Mouse (Mus musculus) embryonic facial prominence, embryonic 15.5 days (tissue): ENCODE measurements around the gene Zfp719. TPM values are rescaled to one million over a fixed set of nuclear protein-coding genes. Genes with fewer than 3 reads are reported as not detected.
A peak's percentile ranks its signal among the peaks of the same experiment; 100 is the strongest.

Experiments
- ATAC-seq: fragments of 200-750 bp; cut with Nextera tagmentation; 2 replicates; pipeline ENCODE4 v1.8.0; 2017; ENCODE audit warnings: low read depth, moderate TSS enrichment; ENCODE audit not compliant: insufficient number of reproducible peaks, low FRiP score, low TSS enrichment
- H3K27ac ChIP-seq: fragments of 300-500 bp; sonication (generic); replicated peaks from 2 replicates; pipeline ENCODE4 v1.5.1; 2015; ENCODE audit warnings: mild to moderate bottlenecking, inconsistent platforms
- H3K27me3 ChIP-seq: fragments of 300-500 bp; sonication (generic); 2 replicates; pipeline ENCODE4 v1.6.1; 2015; ENCODE audit warnings: inconsistent platforms
- H3K36me3 ChIP-seq: fragments of 300-500 bp; sonication (generic); 2 replicates; pipeline ENCODE4 v1.6.1; 2015; ENCODE audit warnings: mild to moderate bottlenecking, inconsistent platforms
- H3K4me1 ChIP-seq: fragments of 300-500 bp; sonication (generic); 2 replicates; pipeline ENCODE4 v1.6.1; 2015; ENCODE audit warnings: inconsistent platforms
- H3K4me2 ChIP-seq: fragments of 300-500 bp; sonication (generic); replicated peaks from 2 replicates; pipeline ENCODE4 v1.6.1; 2015; ENCODE audit warnings: mild to moderate bottlenecking, inconsistent platforms
- H3K4me3 ChIP-seq: fragments of 300-500 bp; sonication (generic); replicated peaks from 2 replicates; pipeline ENCODE4 v1.5.1; 2015; ENCODE audit warnings: mild to moderate bottlenecking, inconsistent platforms
- H3K9ac ChIP-seq: fragments of 300-500 bp; sonication (generic); 2 replicates; pipeline ENCODE4 v1.6.1; 2015; ENCODE audit warnings: inconsistent platforms
- H3K9me3 ChIP-seq: fragments of 300-500 bp; sonication (generic); replicated peaks from 2 replicates; pipeline ENCODE4 v1.6.1; 2016; ENCODE audit warnings: inconsistent platforms
- WGBS: fragments of 180-500 bp; shearing (Covaris S2); methylation state at CpG from one replicate; pipeline ENCODE4 v1.1.7; 2015; 5-methylcytosine and 5-hydroxymethylcytosine counted together
- polyA plus RNA-seq: library from polyadenylated mRNA; unstranded; fragments of >200 nt; fragmentation: Nextera tagmentation; extraction: Ambion mirVana; gene quantifications from 2 replicates; pipeline ENCODE4 v1.2.1, GENCODE M21; 2015

Zfp719 gene
- 13.6 and 13.7 TPM in 2 replicates for polyA plus RNA-seq

- Histone ChIP-seq H3K9me3 (no peaks in the 10 kb centered on the region), H3K4me1 (peaks cover 19% of the 10 kb centered on the region), H3K27ac (peak within 1 kb of the TSS; percentile 91), H3K4me3 (peak within 1 kb of the TSS; percentile 75), H3K27me3 (no peaks in the 10 kb centered on the region), H3K9ac (peak within 1 kb of the TSS; percentile 75), H3K36me3 (peaks cover 13% of the 10 kb centered on the region), H3K4me2 (peak within 1 kb of the TSS; percentile 76)
- peak; percentile 96 for ATAC-seq
- under 1% methylated on average over 37 of the region's 37 CpGs for WGBS
These were observed at the start of gene Zfp719 for GRCm38 (mm10) chr7:43579440-43580171. Gene Zfp719 (plus strand): TSS chr7:43579610.

- Histone ChIP-seq H3K27ac (no peak overlapping the region), H3K27me3 (no peaks in the 10 kb centered on the region), H3K36me3 (no peaks in the 10 kb centered on the region), H3K4me3 (no peak overlapping the region), H3K4me2 (no peak overlapping the region), H3K4me1 (no peaks in the 10 kb centered on the region), H3K9me3 (no peaks in the 10 kb centered on the region), H3K9ac (no peak overlapping the region)
- no peak for ATAC-seq
- 65% methylated on average over 8 of the region's 8 CpGs for WGBS
These were observed 49.1 kb upstream of the Zfp719 start for GRCm38 (mm10) chr7:43530216-43530785.

GRCm38 (mm10) chr7:43532936-43533505, 46.4 kb upstream of the Zfp719 start:
- Histone ChIP-seq H3K27ac (no peak overlapping the region), H3K27me3 (no peaks in the 10 kb centered on the region), H3K4me1 (no peaks in the 10 kb centered on the region), H3K4me3 (no peak overlapping the region), H3K9me3 (no peaks in the 10 kb centered on the region), H3K36me3 (no peaks in the 10 kb centered on the region), H3K4me2 (no peak overlapping the region), H3K9ac (no peak overlapping the region)
- ATAC-seq, result no peak
- 79% methylated on average over 9 of the region's 9 CpGs for WGBS

GRCm38 (mm10) chr7:43538524-43538923, 40.9 kb upstream of the Zfp719 start:
- H3K36me3 ChIP-seq, result no peaks in the 10 kb centered on the region
- H3K9me3 ChIP-seq, result no peaks in the 10 kb centered on the region
- H3K4me3 ChIP-seq, result no peak overlapping the region
- H3K4me2 ChIP-seq, result no peak overlapping the region
- no peak for ATAC-seq
- H3K27me3 ChIP-seq, result no peaks in the 10 kb centered on the region
- no peaks in the 10 kb centered on the region for H3K4me1 ChIP-seq
- no peak overlapping the region for H3K27ac ChIP-seq
- no peak overlapping the region for H3K9ac ChIP-seq
- 68% methylated on average over 4 of the region's 4 CpGs for WGBS

GRCm38 (mm10) chr7:43544225-43544977, 35.0 kb upstream of the Zfp719 start, which contains the start of gene Cd33:
Gene Cd33 (minus strand): TSS chr7:43544428.
- no peak within 1 kb of the TSS for H3K27ac ChIP-seq

GRCm38 (mm10) chr7:43545656-43546545, 33.5 kb upstream of the Zfp719 start:
- H3K4me2 ChIP-seq, result no peak overlapping the region
- no peak overlapping the region for H3K9ac ChIP-seq
- no peaks in the 10 kb centered on the region for H3K4me1 ChIP-seq
- H3K4me3 ChIP-seq, result no peak overlapping the region
- ATAC-seq, result no peak
- no peak overlapping the region for H3K27ac ChIP-seq
- no peaks in the 10 kb centered on the region for H3K36me3 ChIP-seq
- WGBS, result 53% methylated on average over 7 of the region's 7 CpGs
- no peaks in the 10 kb centered on the region for H3K27me3 ChIP-seq
- no peaks in the 10 kb centered on the region for H3K9me3 ChIP-seq

More at GRCm38 (mm10) chr7:43544225-43544977, 35.0 kb upstream of the Zfp719 start, which contains the start of gene Cd33:
- no peaks in the 10 kb centered on the region for H3K4me1 ChIP-seq
- no peaks in the 10 kb centered on the region for H3K36me3 ChIP-seq
- no peak within 1 kb of the TSS for H3K4me2 ChIP-seq
- ATAC-seq, result no peak
- no peak within 1 kb of the TSS for H3K9ac ChIP-seq
- no peaks in the 10 kb centered on the region for H3K9me3 ChIP-seq
- no peak within 1 kb of the TSS for H3K4me3 ChIP-seq
- H3K27me3 ChIP-seq, result no peaks in the 10 kb centered on the region
- 73% methylated on average over 7 of the region's 7 CpGs for WGBS

GRCm38 (mm10) chr7:43547666-43548065, 31.7 kb upstream of the Zfp719 start:
- no peak overlapping the region for H3K27ac ChIP-seq
- no peak overlapping the region for H3K9ac ChIP-seq
- no peaks in the 10 kb centered on the region for H3K27me3 ChIP-seq
- ATAC-seq, result no peak
- H3K4me1 ChIP-seq, result no peaks in the 10 kb centered on the region
- WGBS, result 37% methylated on average over 5 of the region's 5 CpGs
- no peak overlapping the region for H3K4me2 ChIP-seq
- no peak overlapping the region for H3K4me3 ChIP-seq
- H3K36me3 ChIP-seq, result no peaks in the 10 kb centered on the region
- H3K9me3 ChIP-seq, result no peaks in the 10 kb centered on the region

GRCm38 (mm10) chr7:43548206-43548605, 31.2 kb upstream of the Zfp719 start:
- Histone ChIP-seq H3K4me1 (no peaks in the 10 kb centered on the region), H3K36me3 (no peaks in the 10 kb centered on the region), H3K9ac (no peak overlapping the region), H3K27ac (no peak overlapping the region), H3K4me2 (no peak overlapping the region), H3K27me3 (no peaks in the 10 kb centered on the region), H3K4me3 (no peak overlapping the region), H3K9me3 (no peaks in the 10 kb centered on the region)
- no peak for ATAC-seq
- WGBS, result 74% methylated on average over 4 of the region's 4 CpGs

- Histone ChIP-seq H3K9ac (no peak overlapping the region), H3K27me3 (no peaks in the 10 kb centered on the region), H3K9me3 (no peaks in the 10 kb centered on the region), H3K4me2 (no peak overlapping the region), H3K4me3 (no peak overlapping the region), H3K4me1 (peaks cover 4% of the 10 kb centered on the region; the same call in 1 of the 2 replicates), H3K27ac (no peak overlapping the region), H3K36me3 (no peaks in the 10 kb centered on the region)
- no peak for ATAC-seq
- WGBS, result 51% methylated on average over 4 of the region's 4 CpGs
These were observed 26.3 kb upstream of the Zfp719 start for GRCm38 (mm10) chr7:43553153-43553552.

GRCm38 (mm10) chr7:43554550-43554949, 24.9 kb upstream of the Zfp719 start:
- Histone ChIP-seq H3K9ac (no peak overlapping the region), H3K9me3 (no peaks in the 10 kb centered on the region), H3K36me3 (no peaks in the 10 kb centered on the region), H3K4me1 (peaks cover 4% of the 10 kb centered on the region; the same call in 1 of the 2 replicates), H3K4me2 (no peak overlapping the region), H3K27ac (0 out of 2 replicates have a peak overlapping the region, but pooled peaks have one; percentile 55), H3K27me3 (no peaks in the 10 kb centered on the region), H3K4me3 (no peak overlapping the region)
- 20% methylated on average over 3 of the region's 3 CpGs for WGBS
- ATAC-seq, result peak; percentile 84
